Mouse (Mus musculus): Measurements from ENCODE around the gene Pcyt1b.

- TF ChIP-seq CTCF (conservative IDR thresholded peaks at IDR 0.05 in 1 of 2, IDR thresholded peaks at IDR 0.05 in 1 of 2; ENCODE audit: low read depth in 2 of 2, low read length in 2 of 2) (no peak), USF1 (IDR thresholded peaks at IDR 0.05; ENCODE audit: low read depth, low read length) (no peak), MYC (IDR thresholded peaks at IDR 0.05; ENCODE audit: low read depth, low read length) (no peak), EP300 (IDR thresholded peaks at IDR 0.05; ENCODE audit: low read length) (no peak), POLR2A (IDR thresholded peaks at IDR 0.05; ENCODE audit: low read depth, low read length) (no peak), TBP (conservative IDR thresholded peaks at IDR 0.05; ENCODE audit: low read depth, low read length) (no peak), UBTF (IDR thresholded peaks at IDR 0.05; ENCODE audit: low read depth, low read length) (no peak), CHD1 (IDR thresholded peaks at IDR 0.05; ENCODE audit: low read depth, low read length) (no peak), MAX (IDR thresholded peaks at IDR 0.05; ENCODE audit: low read length) (no peak), SMC3 (IDR thresholded peaks at IDR 0.05; ENCODE audit: low read depth, low read length) (no peak), ELF1 (IDR thresholded peaks at IDR 0.05; ENCODE audit: low read depth, low read length) (no peak), GABPA (IDR thresholded peaks at IDR 0.05; ENCODE audit: insufficient replicate concordance, low read depth, low read length) (no peak), ZKSCAN1 (IDR thresholded peaks at IDR 0.05; ENCODE audit: borderline replicate concordance, low read depth, low read length) (no peak), JUND (conservative IDR thresholded peaks at IDR 0.05; ENCODE audit: low read depth, low read length) (no peak)
Measured at GRCm38 (mm10) chrX:93644022-93644421, 10.6 kb upstream of the Pcyt1b start.
